Mouse (Mus musculus): Measurements from ENCODE around the gene Zfp541.

GRCm38 (mm10) chr7:16031072-16031471 is 30.5 kb upstream of the Zfp541 start:
- TF ChIP-seq CTCF (IDR thresholded peaks at IDR 0.05; ENCODE audit: borderline replicate concordance, extremely low read depth, insufficient read depth, insufficient read length), result no peak
- TF ChIP-seq POLR2A (IDR thresholded peaks at IDR 0.05; ENCODE audit: borderline replicate concordance, extremely low read depth, insufficient read depth, insufficient read length, poor library complexity, severe bottlenecking), result no peak

All from brain, embryonic 14.5 days (tissue).